Mouse (Mus musculus): Measurements from ENCODE around the gene Tmem132b.

DNA sequence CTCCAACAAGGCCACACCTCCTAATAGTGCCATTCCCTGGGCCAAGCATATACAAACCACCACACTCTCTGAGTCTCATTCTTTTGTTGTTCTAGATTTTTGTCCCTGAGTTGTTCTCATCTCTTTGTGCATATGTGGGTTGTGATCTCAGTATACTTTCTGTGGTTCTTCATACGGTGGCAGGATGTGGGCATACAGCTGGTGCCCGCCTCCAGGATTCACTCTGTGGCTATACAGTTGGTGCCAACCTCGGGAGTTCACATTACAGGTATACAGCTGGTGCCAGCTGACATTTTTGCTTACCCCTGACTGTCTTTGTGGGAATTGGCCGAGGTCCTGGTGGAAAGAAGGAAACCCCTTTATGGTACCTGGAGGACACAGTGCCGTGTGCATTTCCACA, 53.6 kb downstream of the Tmem132b start:
- TF ChIP-seq GATA1 (IDR thresholded peaks at IDR 0.05; ENCODE audit: borderline replicate concordance, low read length) (no peak), FLI1 (IDR thresholded peaks at IDR 0.05; ENCODE audit: low read length) (no peak)
